Mouse (Mus musculus) adrenal gland, adult 8-10 months (tissue): ENCODE results near the gene Zbtb25. TPM values are rescaled to one million over a fixed set of nuclear protein-coding genes. Genes with fewer than 3 reads are reported as not detected.

Experiments
- DNase-seq: peaks from one replicate; pipeline ENCODE4 v3.0.0; 2022
- total RNA-seq, 4 experiments: library from RNA; stranded (reverse); gene quantifications; 2 replicates each; pipeline ENCODE4 v1.2.4; 2022

The Zbtb25 gene
- total RNA-seq, 4 experiments from 2014 or later, result 8.5 to 14.1 (median 10.7) TPM

GRCm38 (mm10) chr12:76336111-76336965 lies 33.1 kb downstream of the Zbtb25 start:
- DNase-seq, result no peak

GRCm38 (mm10) chr12:76335641-76336040 lies 33.8 kb downstream of the Zbtb25 start:
- no peak for DNase-seq

GRCm38 (mm10) chr12:76333688-76334087 lies 35.7 kb downstream of the Zbtb25 start:
- no peak for DNase-seq

GRCm38 (mm10) chr12:76328567-76329354 lies 40.6 kb downstream of the Zbtb25 start:
- no peak for DNase-seq

GRCm38 (mm10) chr12:76326437-76327220 lies 42.8 kb downstream of the Zbtb25 start:
- DNase-seq, result no peak

GRCm38 (mm10) chr12:76324679-76325431 lies 44.5 kb downstream of the Zbtb25 start, which contains the start of gene Akap5:
TSS of gene Akap5 (plus strand) at chr12:76324891.
- peak; percentile 14 for DNase-seq

- no peak for DNase-seq
Measured at GRCm38 (mm10) chr12:76318282-76319212, 50.9 kb downstream of the Zbtb25 start.

- DNase-seq, result no peak
Measured at GRCm38 (mm10) chr12:76311951-76312350, 57.5 kb downstream of the Zbtb25 start.

GRCm38 (mm10) chr12:76311227-76311626 lies 58.2 kb downstream of the Zbtb25 start:
- no peak for DNase-seq

- no peak for DNase-seq
Measured at GRCm38 (mm10) chr12:76310633-76311032, 58.8 kb downstream of the Zbtb25 start.

GRCm38 (mm10) chr12:76310007-76310406 lies 59.4 kb downstream of the Zbtb25 start:
- DNase-seq, result no peak

GRCm38 (mm10) chr12:76308436-76308835 lies 61.0 kb downstream of the Zbtb25 start:
- DNase-seq, result no peak

- DNase-seq, result peak; percentile 9
Measured at GRCm38 (mm10) chr12:76307964-76308363, 61.4 kb downstream of the Zbtb25 start.

- no peak for DNase-seq
Measured at GRCm38 (mm10) chr12:76306852-76307561, 62.4 kb downstream of the Zbtb25 start.

- no peak for DNase-seq
Measured at GRCm38 (mm10) chr12:76305107-76305506, 64.3 kb downstream of the Zbtb25 start.

GRCm38 (mm10) chr12:76304199-76304598 lies 65.2 kb downstream of the Zbtb25 start:
- no peak for DNase-seq

- no peak for DNase-seq
Measured at GRCm38 (mm10) chr12:76303474-76303873, 65.9 kb downstream of the Zbtb25 start.

- DNase-seq, result no peak
Measured at GRCm38 (mm10) chr12:76300367-76300766, 69.0 kb downstream of the Zbtb25 start.

- DNase-seq, result no peak
Measured at GRCm38 (mm10) chr12:76299361-76299906, 70.0 kb downstream of the Zbtb25 start.

GRCm38 (mm10) chr12:76297830-76298229 lies 71.6 kb downstream of the Zbtb25 start:
- DNase-seq, result no peak
